Mouse (Mus musculus) forebrain, embryonic 12.5 days (tissue): Measurements from ENCODE around the gene H13. TPM values are rescaled to one million over a fixed set of nuclear protein-coding genes. Genes with fewer than 3 reads are reported as not detected.

Experiments
- ATAC-seq: fragments of 200-750 bp; cut with Nextera tagmentation; 2 replicates; pipeline ENCODE4 v1.8.0; 2017; ENCODE audit warnings: moderate TSS enrichment; ENCODE audit not compliant: low FRiP score
- H3K27ac ChIP-seq: fragments of 300-500 bp; sonication (generic); 2 replicates; pipeline ENCODE4 v1.5.1; 2016; ENCODE audit warnings: mild to moderate bottlenecking
- H3K27me3 ChIP-seq: fragments of 300-500 bp; sonication (generic); 2 replicates; pipeline ENCODE4 v1.6.1; 2016; ENCODE audit warnings: mild to moderate bottlenecking
- H3K36me3 ChIP-seq: fragments of 300-500 bp; sonication (generic); replicated peaks from 2 replicates; pipeline ENCODE4 v1.6.1; 2016; ENCODE audit warnings: mild to moderate bottlenecking
- H3K4me1 ChIP-seq: fragments of 300-500 bp; sonication (generic); 2 replicates; pipeline ENCODE4 v1.6.1; 2016
- H3K4me2 ChIP-seq: fragments of 300-500 bp; sonication (generic); 2 replicates; pipeline ENCODE4 v1.6.1; 2016; ENCODE audit warnings: mild to moderate bottlenecking, moderate library complexity
- H3K4me3 ChIP-seq: fragments of 300-500 bp; sonication (generic); replicated peaks from 2 replicates; pipeline ENCODE4 v1.5.1; 2016; ENCODE audit warnings: mild to moderate bottlenecking
- H3K9ac ChIP-seq: fragments of 300-500 bp; sonication (generic); 2 replicates; pipeline ENCODE4 v1.6.1; 2016; ENCODE audit warnings: mild to moderate bottlenecking
- H3K9me3 ChIP-seq: fragments of 300-500 bp; sonication (generic); 2 replicates; pipeline ENCODE4 v1.6.1; 2016
- WGBS: fragments of 180-500 bp; shearing (Covaris S2); methylation state at CpG from one replicate; pipeline ENCODE4 v1.1.7; 2016; 5-methylcytosine and 5-hydroxymethylcytosine counted together
- polyA plus RNA-seq: library from polyadenylated mRNA; unstranded; fragments of >200 nt; fragmentation: Nextera tagmentation; extraction: Ambion mirVana; gene quantifications from 2 replicates; pipeline ENCODE4 v1.2.1, GENCODE M21; 2016

H13 gene
- polyA plus RNA-seq, 1 experiment from 2014 or later = 128 TPM

DNA sequence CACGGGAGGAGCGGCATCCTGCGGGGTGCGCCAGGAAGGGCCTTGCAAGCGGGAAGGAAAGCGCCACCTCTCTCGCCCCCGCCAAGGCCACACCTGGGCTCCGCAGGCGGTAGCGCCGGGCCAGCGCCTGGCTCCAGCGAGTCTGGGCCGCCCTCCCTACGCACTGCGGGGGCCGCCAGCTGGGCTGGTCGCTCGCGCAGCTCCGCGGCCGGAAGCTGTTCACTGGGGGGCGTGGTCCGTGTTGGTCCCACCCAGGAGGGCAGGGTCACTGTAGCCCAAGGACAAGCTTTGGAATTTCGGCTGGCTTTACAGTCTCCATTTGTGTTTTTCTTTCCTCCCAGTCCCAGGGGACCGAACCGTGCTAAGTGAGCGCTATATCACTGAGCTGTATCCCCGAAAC lies 38.4 kb downstream of the H13 start:
- H3K4me1 ChIP-seq = peaks cover 30% of the 10 kb centered on the region

GRCm38 (mm10) chr2:152709066-152709465 lies 39.8 kb downstream of the H13 start:
- peaks cover 22% of the 10 kb centered on the region for H3K36me3 ChIP-seq
- peaks cover 30% of the 10 kb centered on the region for H3K4me1 ChIP-seq
- H3K4me2 ChIP-seq = no peak overlapping the region
- WGBS = 94% methylated on average over 5 of the region's 5 CpGs
- no peaks in the 10 kb centered on the region for H3K27me3 ChIP-seq
- H3K9ac ChIP-seq = no peak overlapping the region
- H3K9me3 ChIP-seq = no peaks in the 10 kb centered on the region
- H3K27ac ChIP-seq = no peak overlapping the region
- no peak for ATAC-seq
- no peak overlapping the region for H3K4me3 ChIP-seq

More for the DNA sequence above, 38.4 kb downstream of the H13 start:
- H3K27ac ChIP-seq = peak overlapping the region; percentile 84
- peak overlapping the region; percentile 48 for H3K4me3 ChIP-seq
- WGBS = 1% methylated on average over 31 of the region's 31 CpGs
- H3K36me3 ChIP-seq = peaks cover 36% of the 10 kb centered on the region
- no peaks in the 10 kb centered on the region for H3K9me3 ChIP-seq
- ATAC-seq = peak; percentile 92
- H3K27me3 ChIP-seq = no peaks in the 10 kb centered on the region
- H3K4me2 ChIP-seq = peak overlapping the region; percentile 65
- H3K9ac ChIP-seq = peak overlapping the region; percentile 75

- no peaks in the 10 kb centered on the region for H3K9me3 ChIP-seq
- no peak overlapping the region for H3K4me2 ChIP-seq
- peaks cover 32% of the 10 kb centered on the region for H3K4me1 ChIP-seq
- ATAC-seq = no peak
- H3K27me3 ChIP-seq = no peaks in the 10 kb centered on the region
- no peak overlapping the region for H3K9ac ChIP-seq
- H3K36me3 ChIP-seq = no peaks in the 10 kb centered on the region
- H3K27ac ChIP-seq = 0 out of 2 replicates have a peak overlapping the region, but pooled peaks have one; percentile 20
- 63% methylated on average over 6 of the region's 6 CpGs for WGBS
- no peak overlapping the region for H3K4me3 ChIP-seq
Observed at GRCm38 (mm10) chr2:152716241-152716772, 47.0 kb downstream of the H13 start.

- Histone ChIP-seq H3K4me1 (peaks cover 32% of the 10 kb centered on the region), H3K4me2 (no peak overlapping the region), H3K9ac (no peak overlapping the region), H3K27me3 (0 out of 2 replicates have a peak, but pooled peaks cover under 1% of the 10 kb centered on the region), H3K36me3 (no peaks in the 10 kb centered on the region), H3K9me3 (no peaks in the 10 kb centered on the region), H3K27ac (peak overlapping the region; percentile 69), H3K4me3 (no peak overlapping the region)
- ATAC-seq = no peak
- 62% methylated on average over 11 of the region's 11 CpGs for WGBS
Observed at GRCm38 (mm10) chr2:152717652-152718051, 48.4 kb downstream of the H13 start.

DNA sequence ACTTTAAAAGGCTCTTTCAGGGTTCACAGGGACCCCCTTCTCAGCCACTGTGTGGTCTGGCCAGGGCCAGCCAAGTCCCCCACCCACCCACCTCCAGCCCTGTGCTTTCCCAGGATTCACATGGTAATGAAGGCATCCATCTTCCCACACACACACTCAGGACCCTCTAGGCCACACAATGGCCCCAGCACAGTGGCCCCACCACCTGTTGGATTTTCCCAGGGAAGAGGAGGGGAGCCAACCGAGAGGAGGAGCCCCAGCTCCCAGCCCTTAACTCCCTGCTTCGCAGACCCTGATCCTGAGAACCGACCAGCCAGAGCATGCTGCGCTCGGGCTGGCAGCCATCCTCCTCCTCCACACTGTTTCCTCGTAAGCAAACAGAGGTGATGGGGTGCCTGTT lies 48.8 kb downstream of the H13 start:
- H3K4me1 ChIP-seq = peaks cover 32% of the 10 kb centered on the region
- H3K27me3 ChIP-seq = peaks cover 5% of the 10 kb centered on the region; the same call in 1 of the 2 replicates
- H3K9me3 ChIP-seq = no peaks in the 10 kb centered on the region
- 31% methylated on average over 6 of the region's 6 CpGs for WGBS
- H3K4me2 ChIP-seq = 0 out of 2 replicates have a peak overlapping the region, but pooled peaks have one; percentile 2
- no peak overlapping the region for H3K4me3 ChIP-seq
- peak; percentile 86 for ATAC-seq
- H3K9ac ChIP-seq = no peak overlapping the region
- H3K27ac ChIP-seq = peak overlapping the region; percentile 69
- H3K36me3 ChIP-seq = no peaks in the 10 kb centered on the region

- peak overlapping the region; percentile 35 for H3K4me3 ChIP-seq
- H3K4me2 ChIP-seq = peak overlapping the region; percentile 62
- H3K4me1 ChIP-seq = peaks cover 35% of the 10 kb centered on the region
- 3% methylated on average over 36 of the region's 37 CpGs for WGBS
- ATAC-seq = peak; percentile 84
- peaks cover 22% of the 10 kb centered on the region for H3K27me3 ChIP-seq
- H3K36me3 ChIP-seq = no peaks in the 10 kb centered on the region
- H3K9ac ChIP-seq = peak overlapping the region; percentile 53
- no peaks in the 10 kb centered on the region for H3K9me3 ChIP-seq
- no peak overlapping the region for H3K27ac ChIP-seq
Observed at GRCm38 (mm10) chr2:152723651-152724331, 54.5 kb downstream of the H13 start.

- peaks cover 22% of the 10 kb centered on the region for H3K27me3 ChIP-seq
- H3K4me1 ChIP-seq = peaks cover 32% of the 10 kb centered on the region
- peak overlapping the region; percentile 35 for H3K4me3 ChIP-seq
- H3K9ac ChIP-seq = peak overlapping the region; percentile 53
- no peaks in the 10 kb centered on the region for H3K9me3 ChIP-seq
- H3K4me2 ChIP-seq = peak overlapping the region; percentile 62
- WGBS = 70% methylated on average over 3 of the region's 3 CpGs
- H3K36me3 ChIP-seq = no peaks in the 10 kb centered on the region
- H3K27ac ChIP-seq = no peak overlapping the region
- ATAC-seq = no peak
Observed at GRCm38 (mm10) chr2:152724332-152724723, 55.1 kb downstream of the H13 start.

- H3K9me3 ChIP-seq = no peaks in the 10 kb centered on the region
- no peak for ATAC-seq
- H3K9ac ChIP-seq = no peak overlapping the region
- H3K27me3 ChIP-seq = peaks cover 22% of the 10 kb centered on the region
- 69% methylated on average over 15 of the region's 15 CpGs for WGBS
- H3K4me3 ChIP-seq = no peak overlapping the region
- H3K4me2 ChIP-seq = no peak overlapping the region
- peak overlapping the region; percentile 10; the same call in 1 of the 2 replicates for H3K27ac ChIP-seq
- peaks cover 35% of the 10 kb centered on the region for H3K4me1 ChIP-seq
- H3K36me3 ChIP-seq = no peaks in the 10 kb centered on the region
Observed at GRCm38 (mm10) chr2:152725178-152725750, 56.0 kb downstream of the H13 start.

- ATAC-seq = no peak
- peaks cover 22% of the 10 kb centered on the region for H3K27me3 ChIP-seq
- no peak overlapping the region for H3K27ac ChIP-seq
- WGBS = 91% methylated on average over 6 of the region's 6 CpGs
- H3K4me3 ChIP-seq = no peak overlapping the region
- H3K9me3 ChIP-seq = no peaks in the 10 kb centered on the region
- H3K36me3 ChIP-seq = no peaks in the 10 kb centered on the region
- no peak overlapping the region for H3K4me2 ChIP-seq
- H3K4me1 ChIP-seq = peaks cover 35% of the 10 kb centered on the region
- H3K9ac ChIP-seq = no peak overlapping the region
Observed at GRCm38 (mm10) chr2:152726213-152726612, 57.0 kb downstream of the H13 start.

- Histone ChIP-seq H3K27me3 (peaks cover 22% of the 10 kb centered on the region), H3K27ac (no peak overlapping the region), H3K4me2 (no peak overlapping the region), H3K4me1 (peaks cover 35% of the 10 kb centered on the region), H3K36me3 (no peaks in the 10 kb centered on the region), H3K9ac (no peak overlapping the region), H3K4me3 (no peak overlapping the region), H3K9me3 (no peaks in the 10 kb centered on the region)
- WGBS = 70% methylated on average over 6 of the region's 6 CpGs
- no peak for ATAC-seq
Observed at GRCm38 (mm10) chr2:152726751-152727335, 57.6 kb downstream of the H13 start.

DNA sequence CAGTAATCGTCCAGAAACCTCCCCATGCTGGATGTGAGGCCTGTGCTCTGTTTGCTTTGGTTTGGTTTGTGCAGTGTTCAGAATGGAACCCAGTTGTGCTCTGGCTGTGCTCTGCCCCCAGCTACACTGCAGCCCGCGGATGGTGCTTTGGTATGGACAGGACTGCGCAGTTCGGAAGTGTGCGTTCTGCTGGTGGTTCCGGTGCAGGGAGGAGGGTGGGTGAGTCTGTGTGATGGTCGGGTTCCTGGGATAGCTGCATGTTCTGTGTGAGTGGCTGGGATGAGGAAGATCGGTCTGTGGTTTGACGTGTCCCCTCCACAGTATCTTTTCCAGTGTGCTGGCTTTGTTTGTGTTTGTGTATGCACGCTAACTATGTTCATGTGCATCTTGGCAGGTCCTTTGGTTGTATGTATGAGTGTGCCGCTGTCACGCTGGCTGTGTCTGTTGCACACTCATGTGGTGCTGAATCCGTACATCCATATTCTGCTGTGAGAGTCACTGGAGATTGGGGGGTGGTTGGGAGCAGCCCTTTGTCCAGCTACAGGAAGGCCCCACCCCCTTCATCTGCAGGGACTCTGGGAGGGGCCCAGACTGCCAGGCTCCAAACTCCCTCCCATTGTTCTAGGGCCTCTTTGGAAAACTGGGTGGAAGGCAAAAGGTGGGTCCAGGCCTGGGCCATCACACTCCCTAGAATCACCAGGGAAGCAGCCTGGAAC lies 58.7 kb downstream of the H13 start:
- H3K4me2 ChIP-seq = no peak overlapping the region
- H3K27ac ChIP-seq = no peak overlapping the region
- peaks cover 35% of the 10 kb centered on the region for H3K4me1 ChIP-seq
- no peaks in the 10 kb centered on the region for H3K9me3 ChIP-seq
- 89% methylated on average over 14 of the region's 14 CpGs for WGBS
- no peaks in the 10 kb centered on the region for H3K36me3 ChIP-seq
- H3K27me3 ChIP-seq = peaks cover 18% of the 10 kb centered on the region
- no peak overlapping the region for H3K4me3 ChIP-seq
- 0 out of 2 replicates have a peak overlapping the region, but pooled peaks have one; percentile 17 for H3K9ac ChIP-seq
- no peak for ATAC-seq

- no peak overlapping the region for H3K27ac ChIP-seq
- H3K36me3 ChIP-seq = no peaks in the 10 kb centered on the region
- no peaks in the 10 kb centered on the region for H3K9me3 ChIP-seq
- H3K27me3 ChIP-seq = peaks cover 15% of the 10 kb centered on the region
- H3K4me2 ChIP-seq = no peak overlapping the region
- ATAC-seq = no peak
- no peak overlapping the region for H3K4me3 ChIP-seq
- peaks cover 34% of the 10 kb centered on the region for H3K4me1 ChIP-seq
- 90% methylated on average over 7 of the region's 7 CpGs for WGBS
- no peak overlapping the region for H3K9ac ChIP-seq
Observed at GRCm38 (mm10) chr2:152728594-152728993, 59.3 kb downstream of the H13 start.
